ENCODE assay signal across 8 mouse cellular contexts in the genomic region with DNA sequence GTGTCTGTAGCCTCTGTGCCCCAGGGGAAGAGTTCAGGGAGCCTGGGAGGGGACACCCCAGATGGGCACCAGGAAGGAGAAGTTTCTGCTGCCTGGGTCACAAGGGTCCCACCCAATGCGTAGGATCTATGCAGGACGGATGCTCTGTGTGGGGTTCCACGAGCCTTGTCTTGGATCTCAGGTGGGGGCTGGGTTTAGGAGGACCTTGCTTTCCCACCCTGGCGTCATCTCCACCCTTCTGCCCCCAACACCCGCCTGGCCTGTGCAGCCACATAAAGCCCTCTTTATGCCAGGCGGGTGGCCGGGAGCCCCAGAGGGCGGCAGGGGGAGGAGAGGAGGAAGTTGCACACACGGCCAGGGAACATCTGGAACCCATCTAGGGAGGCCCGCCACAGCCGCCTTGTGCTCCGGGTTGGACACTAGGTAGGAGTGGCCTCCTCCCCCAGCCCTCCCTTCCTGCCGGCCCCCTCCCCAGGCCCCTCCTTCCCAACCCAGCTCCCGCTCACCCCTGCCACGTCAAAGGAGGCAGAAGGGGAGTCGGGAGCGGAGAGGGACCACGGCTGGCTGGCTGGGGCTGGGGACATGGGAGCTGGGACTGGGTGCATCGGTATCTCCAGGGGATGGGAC. TPM values are rescaled to one million over a fixed set of nuclear protein-coding genes. Genes with fewer than 3 reads are reported as not detected.
DNase-seq lines count a peak whose midpoint lies in the region; ATAC-seq and TF ChIP-seq lines count a peak whose summit lies in the region.

No protein-coding gene starts in this region.

- H3K4me3 ChIP-seq in megakaryocyte, embryonic 14.5 days (replicated peaks) = peak overlapping the region; percentile 12
- peak overlapping the region; percentile 72 for H3K4me3 ChIP-seq in gastrocnemius, adult 2 months
- H3K4me3 ChIP-seq in hindbrain, embryonic 13.5 days = peak overlapping the region; percentile 19
- H3K4me3 ChIP-seq in liver, embryonic 12.5 days = peak overlapping the region; percentile 30
- peak overlapping the region; percentile 29 for H3K4me3 ChIP-seq in neural tube, embryonic 11.5 days (ENCODE audit: low read depth, low read length)

- peaks cover 45% of the 10 kb centered on the region for H3K4me1 ChIP-seq in megakaryocyte, embryonic 14.5 days
- H3K4me1 ChIP-seq in hindbrain, embryonic 13.5 days (replicated peaks) = peaks cover 47% of the 10 kb centered on the region
- H3K4me1 ChIP-seq in liver, embryonic 12.5 days = peaks cover 23% of the 10 kb centered on the region; the same call in 1 of the 2 replicates
- peaks cover 13% of the 10 kb centered on the region for H3K4me1 ChIP-seq in neural tube, embryonic 11.5 days (ENCODE audit: control insufficient read depth, insufficient read depth, low read length)

- no peaks in the 10 kb centered on the region for H3K36me3 ChIP-seq in megakaryocyte, embryonic 14.5 days (replicated peaks; ENCODE audit: low read length)
- H3K36me3 ChIP-seq in hindbrain, embryonic 13.5 days = peaks cover 51% of the 10 kb centered on the region
- H3K36me3 ChIP-seq in liver, embryonic 12.5 days = no peaks in the 10 kb centered on the region
- no peaks in the 10 kb centered on the region for H3K36me3 ChIP-seq in neural tube, embryonic 11.5 days (ENCODE audit: control insufficient read depth, insufficient read depth, low read length)

- peak overlapping the region; percentile 59 for H3K9ac ChIP-seq in hindbrain, embryonic 13.5 days
- peak overlapping the region; percentile 54; the same call in 1 of the 2 replicates for H3K9ac ChIP-seq in liver, embryonic 12.5 days
- H3K9ac ChIP-seq in neural tube, embryonic 11.5 days (ENCODE audit: low read length) = peak overlapping the region; percentile 46

- DNase-seq in gastrocnemius, adult 2 months = peak; percentile 85
- peak; percentile 84 for DNase-seq in neural tube, embryonic 11.5 days (ENCODE audit: low spot score)
- DNase-seq in spleen, adult 12 weeks (ENCODE audit: low spot score) = no peak

- intact Hi-C loops in gastrocnemius, adult 2 months (cut with DNase I) = no loop called here

- H3K27ac ChIP-seq in gastrocnemius, adult 2 months = peak overlapping the region; percentile 91
- peak overlapping the region; percentile 58 for H3K27ac ChIP-seq in hindbrain, embryonic 13.5 days
- H3K27ac ChIP-seq in liver, embryonic 12.5 days = peak overlapping the region; percentile 59
- H3K27ac ChIP-seq in neural tube, embryonic 11.5 days (ENCODE audit: low read depth, low read length) = peak overlapping the region; percentile 79

- no peak for ATAC-seq in megakaryocyte, adult 5-6 weeks (ENCODE audit: poor library complexity, severe bottlenecking)
- peak; percentile 18; the same call in 1 of the 2 replicates for ATAC-seq in hindbrain, embryonic 13.5 days (ENCODE audit: low FRiP score)
- 0 out of 2 replicates have a peak, but pooled peaks have one; percentile 14 for ATAC-seq in liver, embryonic 12.5 days
- peak; percentile 39; the same call in 1 of the 2 replicates for ATAC-seq in neural tube, embryonic 11.5 days (ENCODE audit: insufficient read depth, low FRiP score, low TSS enrichment)
- no peak for ATAC-seq in frontal cortex, adult (ENCODE audit: low TSS enrichment)

- peak overlapping the region; percentile 43 for H3K4me2 ChIP-seq in hindbrain, embryonic 13.5 days
- H3K4me2 ChIP-seq in liver, embryonic 12.5 days = peak overlapping the region; percentile 36
- H3K4me2 ChIP-seq in neural tube, embryonic 11.5 days (ENCODE audit: low read depth) = peak overlapping the region; percentile 43

- no peak for TF ChIP-seq CTCF in gastrocnemius, adult 2 months (IDR thresholded peaks at IDR 0.05)

- peaks cover 80% of the 10 kb centered on the region for H3K27me3 ChIP-seq in megakaryocyte, embryonic 14.5 days (replicated peaks)
- H3K27me3 ChIP-seq in hindbrain, embryonic 13.5 days = peaks cover 63% of the 10 kb centered on the region
- peaks cover 96% of the 10 kb centered on the region for H3K27me3 ChIP-seq in liver, embryonic 12.5 days (replicated peaks)
- no peaks in the 10 kb centered on the region for H3K27me3 ChIP-seq in neural tube, embryonic 11.5 days (ENCODE audit: control insufficient read depth, insufficient read depth, low read length)

- 18% methylated on average over 11 of the region's 19 CpGs for WGBS in hindbrain, embryonic 13.5 days
- 10% methylated on average over 19 of the region's 19 CpGs for WGBS in liver, embryonic 12.5 days (ENCODE audit: insufficient replicate concordance)
- 7% methylated on average over 19 of the region's 19 CpGs for WGBS in neural tube, embryonic 11.5 days

- H3K9me3 ChIP-seq in megakaryocyte, embryonic 14.5 days = no peaks in the 10 kb centered on the region
- no peaks in the 10 kb centered on the region for H3K9me3 ChIP-seq in hindbrain, embryonic 13.5 days
- H3K9me3 ChIP-seq in liver, embryonic 12.5 days (replicated peaks) = no peaks in the 10 kb centered on the region
- H3K9me3 ChIP-seq in neural tube, embryonic 11.5 days (ENCODE audit: control insufficient read depth, low read length) = no peaks in the 10 kb centered on the region

RNA-seq across cellular contexts. Expression of a gene that starts 30.0 kb away (rescaled TPM):
- polyA plus RNA-seq in megakaryocyte, embryonic 14.5 days (2012; ENCODE audit: insufficient read depth, low replicate concordance) = 652 and 1,719 TPM in 2 replicates
- 114 and 143 TPM in 2 replicates for total RNA-seq in megakaryocyte, adult 5-6 weeks (2015)
- 208 and 230 TPM in 2 replicates for total RNA-seq in megakaryocyte, adult 5-6 weeks (2017)
- total RNA-seq in gastrocnemius, adult 2 months (2021) = 100 to 1,000 TPM; 118 to 175 TPM
- polyA plus RNA-seq in hindbrain, embryonic 13.5 days (2015; fragmentation: Nextera tagmentation; extraction: Ambion mirVana) = 437 and 458 TPM in 2 replicates
- 214 and 218 TPM in 2 replicates for polyA plus RNA-seq in liver, embryonic 12.5 days (2016; fragmentation: Nextera tagmentation; extraction: Ambion mirVana)
- 330 and 385 TPM in 2 replicates for polyA plus RNA-seq in neural tube, embryonic 11.5 days (2014; fragmentation: Nextera tagmentation; extraction: Ambion mirVana)

RNA-seq across cellular contexts. Expression of a gene that starts 30.7 kb away (rescaled TPM):
- polyA plus RNA-seq in megakaryocyte, embryonic 14.5 days (2012; ENCODE audit: insufficient read depth, low replicate concordance) = 26.0 and 40.5 TPM in 2 replicates
- 9.7 and 20.1 TPM in 2 replicates for total RNA-seq in megakaryocyte, adult 5-6 weeks (2015)
- total RNA-seq in megakaryocyte, adult 5-6 weeks (2017) = 51.1 and 55.3 TPM in 2 replicates
- total RNA-seq in gastrocnemius, adult 2 months (2021) = 10 to 100 TPM; 56.0 to 62.9 TPM
- 25.6 and 26.5 TPM in 2 replicates for polyA plus RNA-seq in hindbrain, embryonic 13.5 days (2015; fragmentation: Nextera tagmentation; extraction: Ambion mirVana)
- 13.0 and 14.4 TPM in 2 replicates for polyA plus RNA-seq in liver, embryonic 12.5 days (2016; fragmentation: Nextera tagmentation; extraction: Ambion mirVana)
- 22.1 and 23.8 TPM in 2 replicates for polyA plus RNA-seq in neural tube, embryonic 11.5 days (2014; fragmentation: Nextera tagmentation; extraction: Ambion mirVana)

RNA-seq across cellular contexts. Expression of a gene that starts 34.2 kb away (rescaled TPM):
- 103 and 163 TPM in 2 replicates for polyA plus RNA-seq in megakaryocyte, embryonic 14.5 days (2012; ENCODE audit: insufficient read depth, low replicate concordance)
- 56.3 and 67.0 TPM in 2 replicates for total RNA-seq in megakaryocyte, adult 5-6 weeks (2015)
- total RNA-seq in megakaryocyte, adult 5-6 weeks (2017) = 66.2 and 81.0 TPM in 2 replicates
- total RNA-seq in gastrocnemius, adult 2 months (2021) = 10 to 100 TPM; 26.4 to 26.6 TPM
- polyA plus RNA-seq in hindbrain, embryonic 13.5 days (2015; fragmentation: Nextera tagmentation; extraction: Ambion mirVana) = 52.4 and 53.7 TPM in 2 replicates
- polyA plus RNA-seq in liver, embryonic 12.5 days (2016; fragmentation: Nextera tagmentation; extraction: Ambion mirVana) = 24.8 and 27.1 TPM in 2 replicates
- polyA plus RNA-seq in neural tube, embryonic 11.5 days (2014; fragmentation: Nextera tagmentation; extraction: Ambion mirVana) = 57.0 TPM in 2 replicates

RNA-seq across cellular contexts. Expression of a gene that starts 35.2 kb away (rescaled TPM):
- 3.6 and 6.2 TPM in 2 replicates for polyA plus RNA-seq in megakaryocyte, embryonic 14.5 days (2012; ENCODE audit: insufficient read depth, low replicate concordance)
- 0.47 TPM in 1 of 2 replicates, not detected in the other for total RNA-seq in megakaryocyte, adult 5-6 weeks (2015)
- total RNA-seq in megakaryocyte, adult 5-6 weeks (2017) = not detected in 2 replicates
- 1 to 10 TPM; 3.7 to 8.2 TPM for total RNA-seq in gastrocnemius, adult 2 months (2021)
- 42.7 and 44.3 TPM in 2 replicates for polyA plus RNA-seq in hindbrain, embryonic 13.5 days (2015; fragmentation: Nextera tagmentation; extraction: Ambion mirVana)
- polyA plus RNA-seq in liver, embryonic 12.5 days (2016; fragmentation: Nextera tagmentation; extraction: Ambion mirVana) = 2.4 and 3.1 TPM in 2 replicates
- polyA plus RNA-seq in neural tube, embryonic 11.5 days (2014; fragmentation: Nextera tagmentation; extraction: Ambion mirVana) = 23.7 and 29.5 TPM in 2 replicates

RNA-seq across cellular contexts. Expression of a gene that starts 57.9 kb away (rescaled TPM):
- 26.0 and 29.8 TPM in 2 replicates for polyA plus RNA-seq in megakaryocyte, embryonic 14.5 days (2012; ENCODE audit: insufficient read depth, low replicate concordance)
- total RNA-seq in megakaryocyte, adult 5-6 weeks (2015) = 18.7 and 29.3 TPM in 2 replicates
- 19.3 and 19.6 TPM in 2 replicates for total RNA-seq in megakaryocyte, adult 5-6 weeks (2017)
- total RNA-seq in gastrocnemius, adult 2 months (2021) = 10 to 100 TPM in 1 of 2 experiments, 1 to 10 TPM in 1; 9.8 to 12.9 TPM
- polyA plus RNA-seq in hindbrain, embryonic 13.5 days (2015; fragmentation: Nextera tagmentation; extraction: Ambion mirVana) = 78.6 and 80.2 TPM in 2 replicates
- polyA plus RNA-seq in liver, embryonic 12.5 days (2016; fragmentation: Nextera tagmentation; extraction: Ambion mirVana) = 39.9 and 42.0 TPM in 2 replicates
- polyA plus RNA-seq in neural tube, embryonic 11.5 days (2014; fragmentation: Nextera tagmentation; extraction: Ambion mirVana) = 66.1 and 68.9 TPM in 2 replicates

Comparison
In these comparisons a context has a peak if more than half of its experiments do, and no peak if none do; other contexts are left out.
1. H3K4me3 ChIP-seq: peak in every context shown above with its lines; median percentile 72 in gastrocnemius, adult 2 months; 30 in liver, embryonic 12.5 days; 29 in neural tube, embryonic 11.5 days; 19 in hindbrain, embryonic 13.5 days; 12 in megakaryocyte, embryonic 14.5 days.
2. ATAC-seq: peak in hindbrain, embryonic 13.5 days (single experiment), liver, embryonic 12.5 days (single experiment) and neural tube, embryonic 11.5 days (single experiment); none in megakaryocyte, adult 5-6 weeks (single experiment) and frontal cortex, adult (single experiment).
3. Peak in every context shown above with its lines, with median percentiles within 50 percentile points of each other: H3K27ac ChIP-seq, H3K4me2 ChIP-seq and H3K9ac ChIP-seq.